Mouse (Mus musculus) right cerebral cortex, adult 2 months (tissue): ENCODE data around the gene Eif2ak3.
"Not testable (repeated sequence)": the region's sequence is repeated elsewhere in the genome, so short reads cannot be mapped to it uniquely, and the experiment has no call there.

Source experiments
- DNase-seq, 2 experiments: peaks; one replicate each; pipeline ENCODE4 v3.0.0; 2021 to 2022; ENCODE audit warnings: low spot score in 2 of 2

The Eif2ak3 gene

GRCm38 (mm10) chr6:70844002-70844804 lies at the start of gene Eif2ak3:
Gene Eif2ak3, plus strand, starts transcription at chr6:70844515.
- peak; percentile 99 for DNase-seq

DNA sequence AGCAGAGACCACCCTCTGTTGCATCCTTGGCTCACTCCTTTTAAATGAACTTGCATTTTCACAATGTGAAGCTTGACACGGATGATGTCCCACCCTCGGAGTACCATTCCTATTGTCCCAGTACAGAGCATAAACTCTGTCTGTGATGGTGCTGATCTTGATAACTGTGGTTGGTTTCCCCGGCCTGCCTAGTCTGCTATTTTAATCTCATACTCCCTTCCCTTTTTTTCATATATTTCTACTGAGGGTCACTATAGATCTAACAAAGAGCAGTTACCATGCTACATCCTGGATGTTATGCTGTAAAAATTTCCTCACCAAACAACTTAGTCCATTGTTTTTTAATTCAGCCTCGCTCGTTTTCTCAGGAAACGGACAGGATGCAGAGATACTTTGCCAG lies 47.4 kb upstream of the Eif2ak3 start:
- DNase-seq, result no peak

DNA sequence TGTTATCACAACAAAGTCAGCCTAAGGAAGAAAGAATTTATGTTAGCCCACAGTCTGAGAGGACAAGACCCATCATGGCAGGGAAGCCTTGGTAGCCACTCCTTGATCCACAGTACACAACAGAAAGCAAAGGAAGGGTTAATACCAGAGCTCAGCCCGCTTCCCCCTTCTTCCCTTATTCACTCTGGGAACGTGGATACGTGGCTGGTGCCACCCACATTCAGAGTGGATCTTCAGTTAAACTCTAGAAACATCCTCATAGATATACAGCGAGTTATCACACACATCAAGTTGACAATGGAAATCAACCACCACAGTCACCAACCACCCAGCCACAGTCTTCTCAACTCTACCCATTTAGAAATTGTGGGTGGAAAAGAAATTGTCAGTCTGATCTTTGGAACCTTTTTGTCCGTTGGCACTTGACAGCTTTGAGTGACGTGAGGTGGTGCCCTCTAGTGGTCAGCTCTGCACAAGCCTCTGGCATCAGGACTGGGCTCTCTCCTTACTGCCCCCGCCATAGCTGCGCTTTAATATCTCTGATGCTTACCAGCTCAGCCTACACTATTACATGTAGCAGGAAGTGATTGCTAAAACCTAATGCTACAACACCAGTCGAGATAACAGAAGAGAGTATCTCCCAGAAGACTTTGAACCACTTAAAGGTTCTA lies 46.6 kb upstream of the Eif2ak3 start:
- peak; percentile 33 to 40 for DNase-seq

DNA sequence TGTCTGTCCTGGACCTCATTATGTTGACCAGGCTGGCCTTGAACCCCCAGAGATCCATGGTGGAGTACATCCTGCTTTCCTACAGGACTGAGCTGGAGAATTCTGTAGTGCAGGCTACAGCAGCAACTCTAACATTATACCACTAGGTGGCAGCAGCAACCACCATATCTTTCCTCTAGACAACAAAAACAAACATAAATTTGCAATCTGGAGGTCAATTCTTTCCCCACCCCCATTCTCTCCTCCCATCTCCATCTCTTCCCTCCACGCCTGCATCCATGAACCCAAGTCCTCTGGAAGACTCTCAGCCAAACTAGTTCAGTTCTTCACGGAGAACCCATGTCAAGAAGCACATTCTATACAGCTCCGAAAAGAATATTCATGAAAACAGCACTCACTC lies 39.7 kb upstream of the Eif2ak3 start:
- peak; percentile 30 to 47 for DNase-seq

DNA sequence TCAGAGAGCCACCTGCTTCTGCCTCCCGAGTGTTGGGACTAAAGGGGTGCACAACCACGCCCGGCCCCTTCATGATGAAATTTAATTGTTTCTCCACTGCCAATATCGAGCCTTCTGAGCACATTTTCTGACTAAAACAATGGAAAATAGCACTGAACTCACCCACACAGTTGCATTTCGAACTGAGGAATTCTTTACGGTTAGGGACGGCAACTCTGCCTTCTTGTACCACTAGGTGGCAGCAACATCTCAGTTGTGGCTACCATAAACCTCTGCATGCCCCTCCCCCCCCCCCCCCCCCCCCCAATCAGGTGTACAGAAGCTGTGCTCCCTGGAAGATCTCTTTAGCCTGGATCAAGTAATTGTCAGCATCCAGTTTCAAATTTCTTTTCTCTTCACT lies 39.0 kb upstream of the Eif2ak3 start:
- DNase-seq, result peak; percentile 76 to 77

- peak; percentile 74 to 78 for DNase-seq
Measured at GRCm38 (mm10) chr6:70805820-70806513, 38.3 kb upstream of the Eif2ak3 start.

- no peak for DNase-seq
Measured at GRCm38 (mm10) chr6:70806514-70806912, 37.8 kb upstream of the Eif2ak3 start.

GRCm38 (mm10) chr6:70810524-70810923 lies 33.8 kb upstream of the Eif2ak3 start:
- DNase-seq, result no peak

- peak; percentile 90 for DNase-seq
Measured at GRCm38 (mm10) chr6:70811557-70812525, 32.5 kb upstream of the Eif2ak3 start.

- DNase-seq, result no peak
Measured at GRCm38 (mm10) chr6:70812526-70812895, 31.8 kb upstream of the Eif2ak3 start.

GRCm38 (mm10) chr6:70813921-70814628 lies 30.2 kb upstream of the Eif2ak3 start:
- DNase-seq, result no peak

DNA sequence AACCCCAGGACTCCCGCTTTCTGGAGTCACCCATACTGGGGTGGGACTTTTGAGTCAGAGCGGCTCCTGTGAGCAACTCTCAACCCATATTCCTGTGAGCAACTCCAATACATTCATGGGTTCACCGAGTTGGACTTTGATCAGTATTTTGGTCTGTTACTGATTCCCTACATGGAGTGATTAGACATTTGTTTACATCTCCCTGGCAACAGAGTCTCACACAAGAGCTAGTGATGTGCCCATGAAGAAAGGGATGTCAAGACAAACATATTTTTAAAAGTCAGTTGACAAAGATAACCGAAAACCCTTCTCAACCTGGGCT lies 29.7 kb upstream of the Eif2ak3 start:
- no peak for DNase-seq

GRCm38 (mm10) chr6:70815471-70815870 lies 28.8 kb upstream of the Eif2ak3 start:
- DNase-seq, result no peak

- DNase-seq, result no peak
Measured at GRCm38 (mm10) chr6:70821566-70821965, 22.7 kb upstream of the Eif2ak3 start.

GRCm38 (mm10) chr6:70822386-70822910 lies 21.9 kb upstream of the Eif2ak3 start:
- no peak for DNase-seq

GRCm38 (mm10) chr6:70823277-70823676 lies 21.0 kb upstream of the Eif2ak3 start:
- DNase-seq, result not testable (repeated sequence)

GRCm38 (mm10) chr6:70824085-70824986 lies 20.0 kb upstream of the Eif2ak3 start:
- DNase-seq, result peak; percentile 76 to 80

GRCm38 (mm10) chr6:70824987-70825337 lies 19.4 kb upstream of the Eif2ak3 start:
- no peak for DNase-seq

DNA sequence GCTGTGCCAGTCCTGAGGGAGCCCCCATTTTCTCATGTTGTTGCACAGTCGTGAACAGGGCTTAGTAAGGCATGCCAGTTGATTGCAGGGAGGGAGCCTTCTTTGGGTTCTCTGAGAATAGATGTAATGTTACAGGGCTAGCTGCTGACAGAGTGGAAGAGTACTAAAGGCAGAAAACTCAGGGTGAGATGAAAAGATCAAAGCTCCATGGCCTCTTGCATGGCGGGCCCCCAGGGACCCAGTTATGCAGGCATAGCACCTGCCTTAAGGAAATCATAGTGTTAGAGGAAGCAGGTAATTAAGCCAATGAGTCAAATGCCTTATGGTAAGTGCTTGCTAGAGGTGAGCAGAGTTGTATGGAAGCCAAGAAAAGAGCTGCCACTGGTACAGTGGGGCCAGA lies 14.9 kb upstream of the Eif2ak3 start:
- no peak for DNase-seq

GRCm38 (mm10) chr6:70830552-70830951 lies 13.8 kb upstream of the Eif2ak3 start:
- no peak for DNase-seq
